22 mouse cellular contexts compared by ENCODE assay signal in genomic region chr12:95765255-95765654, GRCm38 (mm10).
"Had no signal": no experiment of that assay in that cellular context is flagged by ENCODE, and none has a peak within 500 bp of the region (broad histone marks: within the 10 kb centered on the region; RNA-seq: fewer than 3 reads in every experiment).

No protein-coding gene starts in this region.

- H3K9ac ChIP-seq: heart, embryonic 13.5 days; heart, embryonic 15.5 days; hindbrain, embryonic 13.5 days; hindbrain, embryonic 15.5 days; limb, embryonic 13.5 days; limb, embryonic 15.5 days; liver, embryonic 12.5 days; liver, embryonic 14.5 days had no signal

- H3K27ac ChIP-seq: gastrocnemius, adult 2 months; heart, embryonic 13.5 days; heart, embryonic 15.5 days; hindbrain, embryonic 13.5 days; hindbrain, embryonic 15.5 days; hindbrain, postnatal 0 days; layer of hippocampus, adult 2 months; left cerebral cortex, adult 2 months; limb, embryonic 13.5 days; limb, embryonic 15.5 days; liver, embryonic 12.5 days; liver, embryonic 14.5 days had no signal

- H3K4me3 ChIP-seq: gastrocnemius, adult 2 months; heart, embryonic 13.5 days; heart, embryonic 15.5 days; hindbrain, embryonic 13.5 days; hindbrain, embryonic 15.5 days; layer of hippocampus, adult 2 months; left cerebral cortex, adult 2 months; limb, embryonic 13.5 days; limb, embryonic 15.5 days; liver, embryonic 12.5 days had no signal

- H3K4me1 ChIP-seq: hindbrain, embryonic 13.5 days; hindbrain, embryonic 15.5 days; limb, embryonic 13.5 days; limb, embryonic 15.5 days; liver, embryonic 12.5 days had no signal

- H3K27me3 ChIP-seq: heart, embryonic 13.5 days; heart, embryonic 15.5 days; hindbrain, embryonic 13.5 days; hindbrain, embryonic 15.5 days; limb, embryonic 13.5 days; limb, embryonic 15.5 days; liver, embryonic 12.5 days had no signal

- DNase-seq: gastrocnemius, adult 2 months; gastrocnemius, postnatal 25 days; heart, adult 18-20 months; heart, postnatal 14 days; heart, postnatal 36 days; kidney, adult 18-20 months; kidney, adult 8-10 months; kidney, postnatal 10 days; kidney, postnatal 25 days; kidney, postnatal 4 days; left cerebral cortex, postnatal 4 days had no signal

- H3K36me3 ChIP-seq: heart, embryonic 15.5 days; hindbrain, embryonic 15.5 days; limb, embryonic 15.5 days; liver, embryonic 12.5 days had no signal
